In the genomic region with DNA sequence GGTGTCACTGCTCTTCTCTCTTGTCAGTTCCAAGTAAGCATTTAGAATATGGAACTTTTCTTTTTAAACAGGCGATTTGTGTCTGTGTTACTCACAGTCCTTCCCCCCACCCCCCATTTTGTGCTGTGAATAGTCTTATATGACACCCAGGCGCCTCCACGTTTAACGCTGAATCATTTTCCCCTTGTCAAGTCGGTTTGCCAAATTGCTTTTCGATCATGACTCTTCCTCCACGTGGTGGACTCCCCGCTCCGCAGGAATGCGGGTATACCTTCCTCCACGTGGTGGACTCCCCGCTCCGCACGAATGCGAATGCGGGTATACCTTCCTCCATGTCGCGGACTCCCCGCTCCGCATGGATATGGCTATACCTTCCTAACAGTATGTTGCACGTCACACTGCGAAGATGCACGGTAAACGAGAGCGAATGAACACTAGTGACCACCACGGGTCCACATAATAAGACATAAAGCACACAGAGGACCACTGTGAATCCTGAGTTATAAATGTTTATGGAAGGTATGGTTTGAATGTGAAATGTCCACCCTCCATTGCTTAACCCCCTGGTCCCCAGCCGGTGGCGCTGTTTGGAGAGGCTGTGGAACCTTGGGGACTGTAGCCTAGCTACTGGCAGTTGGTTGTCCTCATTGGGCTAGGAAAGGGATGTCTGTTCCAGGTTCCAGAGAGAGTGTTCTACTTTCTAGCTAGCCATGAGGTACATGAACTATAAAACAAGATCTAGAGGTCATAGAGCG, we compare ENCODE assay signal across 8 mouse cellular contexts.
DNase-seq lines count a peak whose midpoint lies in the region; ATAC-seq and TF ChIP-seq lines count a peak whose summit lies in the region.
"Had no signal": no experiment of that assay in that cellular context is flagged by ENCODE, and none has a peak within 500 bp of the region (broad histone marks: within the 10 kb centered on the region; RNA-seq: fewer than 3 reads in every experiment).

No protein-coding gene starts in this region.

- H3K27me3 ChIP-seq in embryonic facial prominence, embryonic 13.5 days, result peaks cover 14% of the 10 kb centered on the region
- 0 out of 2 replicates have a peak, but pooled peaks cover 6% of the 10 kb centered on the region for H3K27me3 ChIP-seq in hindbrain, embryonic 14.5 days (ENCODE audit: control insufficient read depth, insufficient read depth, low read length)
- no peaks in the 10 kb centered on the region for H3K27me3 ChIP-seq in midbrain, postnatal 0 days (ENCODE audit: insufficient read depth, low read length)

- no peaks in the 10 kb centered on the region for H3K36me3 ChIP-seq in embryonic facial prominence, embryonic 13.5 days
- H3K36me3 ChIP-seq in hindbrain, embryonic 14.5 days (replicated peaks; ENCODE audit: control insufficient read depth, insufficient read depth), result no peaks in the 10 kb centered on the region
- no peaks in the 10 kb centered on the region for H3K36me3 ChIP-seq in midbrain, postnatal 0 days (ENCODE audit: insufficient read depth, low read length)

- H3K4me1 ChIP-seq in embryonic facial prominence, embryonic 13.5 days, result no peaks in the 10 kb centered on the region
- H3K4me1 ChIP-seq in hindbrain, embryonic 14.5 days (replicated peaks; ENCODE audit: control insufficient read depth, insufficient read depth, low read length), result no peaks in the 10 kb centered on the region
- H3K4me1 ChIP-seq in midbrain, postnatal 0 days (ENCODE audit: insufficient read depth, low read length), result no peaks in the 10 kb centered on the region

- H3K27ac ChIP-seq in embryonic facial prominence, embryonic 13.5 days, result no peak overlapping the region
- no peak overlapping the region for H3K27ac ChIP-seq in hindbrain, embryonic 14.5 days
- H3K27ac ChIP-seq in midbrain, postnatal 0 days (ENCODE audit: low read depth, low read length), result no peak overlapping the region

- intact Hi-C loops in left cerebral cortex, postnatal 14 days (cut with DNase I), result loop anchor here (10.0 kb wide), 1 partner anchor 230 kb away; no protein-coding TSS in a partner anchor

- no peak overlapping the region for H3K9ac ChIP-seq in embryonic facial prominence, embryonic 13.5 days
- H3K9ac ChIP-seq in hindbrain, embryonic 14.5 days, result no peak overlapping the region
- H3K9ac ChIP-seq in midbrain, postnatal 0 days (replicated peaks; ENCODE audit: low read length, poor library complexity, severe bottlenecking), result no peak overlapping the region

- peak; percentile 55 for TF ChIP-seq CTCF in midbrain, postnatal 0 days (IDR thresholded peaks at IDR 0.05)

- H3K9me3 ChIP-seq in embryonic facial prominence, embryonic 13.5 days, result no peaks in the 10 kb centered on the region
- H3K9me3 ChIP-seq in hindbrain, embryonic 14.5 days (ENCODE audit: control insufficient read depth, low read length), result no peaks in the 10 kb centered on the region
- H3K9me3 ChIP-seq in midbrain, postnatal 0 days (ENCODE audit: low read length), result no peaks in the 10 kb centered on the region

- WGBS in embryonic facial prominence, embryonic 13.5 days, result 48% methylated on average over 29 of the region's 29 CpGs
- 55% methylated on average over 29 of the region's 29 CpGs for WGBS in hindbrain, embryonic 14.5 days
- WGBS in midbrain, postnatal 0 days, result 55% methylated on average over 29 of the region's 29 CpGs

- no peak overlapping the region for H3K4me3 ChIP-seq in embryonic facial prominence, embryonic 13.5 days
- no peak overlapping the region for H3K4me3 ChIP-seq in hindbrain, embryonic 14.5 days (replicated peaks; ENCODE audit: low read length)
- H3K4me3 ChIP-seq in midbrain, postnatal 0 days (ENCODE audit: low read depth, low read length), result peak overlapping the region; percentile 17
- H3K4me3 ChIP-seq: erythroblast, embryonic 14.5 days had no signal

- ATAC-seq in embryonic facial prominence, embryonic 13.5 days (ENCODE audit: insufficient number of reproducible peaks, insufficient read depth, low FRiP score, low TSS enrichment, low read depth), result no peak
- no peak for ATAC-seq in hindbrain, embryonic 14.5 days (ENCODE audit: low FRiP score)
- no peak for ATAC-seq in midbrain, postnatal 0 days (ENCODE audit: low FRiP score)

- peak overlapping the region; percentile 39 for H3K4me2 ChIP-seq in embryonic facial prominence, embryonic 13.5 days
- peak overlapping the region; percentile 15; the same call in 1 of the 2 replicates for H3K4me2 ChIP-seq in hindbrain, embryonic 14.5 days (replicated peaks)
- H3K4me2 ChIP-seq in midbrain, postnatal 0 days (ENCODE audit: low read depth, low read length, poor library complexity, severe bottlenecking), result peak overlapping the region; percentile 32

- peak; percentile 34 to 52 for DNase-seq in left cerebral cortex, postnatal 14 days (ENCODE audit: low spot score in 2 of 2)
- no peak for DNase-seq in left cerebral cortex, adult 9 months (ENCODE audit: low spot score in 2 of 2)
- no peak for DNase-seq in hindbrain, embryonic 14.5 days (ENCODE audit: low spot score)
- no peak for DNase-seq in midbrain, postnatal 0 days (ENCODE audit: low spot score)
- DNase-seq in spleen, postnatal 10 days (ENCODE audit: low spot score in 2 of 2), result no peak
- no peak for DNase-seq in adrenal gland, postnatal 10 days

Comparison
In these comparisons a context has a peak if more than half of its experiments do, and no peak if none do; other contexts are left out.
1. DNase-seq: peak in left cerebral cortex, postnatal 14 days (2 of 2); none in left cerebral cortex, adult 9 months (0 of 2), hindbrain, embryonic 14.5 days (single experiment), midbrain, postnatal 0 days (single experiment), spleen, postnatal 10 days (0 of 2) and adrenal gland, postnatal 10 days (single experiment).
2. Peak in every context shown above with its lines, with median percentiles within 50 percentile points of each other: H3K4me2 ChIP-seq.